Mouse (Mus musculus) CH12.LX (cell line): ENCODE results near the gene Csnk1g2. TPM values are rescaled to one million over a fixed set of nuclear protein-coding genes. Genes with fewer than 3 reads are reported as not detected.
A peak's percentile ranks its signal among the peaks of the same experiment; 100 is the strongest.

Experiments used
- DNase-seq: peaks from one replicate; pipeline ENCODE4 v3.0.0-alpha.2; 2013; ENCODE audit errors: extremely low read depth
- H3K27ac ChIP-seq: 2 replicates; pipeline ENCODE4 v1.5.1; 2012; ENCODE audit warnings: low read depth, mild to moderate bottlenecking, control low read depth, moderate library complexity; ENCODE audit not compliant: insufficient read depth
- H3K27me3 ChIP-seq: replicated peaks from 2 replicates; pipeline ENCODE3; 2012; ENCODE audit warnings: inconsistent platforms
- H3K36me3 ChIP-seq, 2 experiments: replicated peaks in 1 of 2; 2 replicates each; pipeline versions ENCODE3 to v1.6.1; 2012; ENCODE audit warnings: inconsistent platforms in 1 of 2, low read length in 1 of 2, mild to moderate bottlenecking in 1 of 2, mixed read lengths in 1 of 2, moderate library complexity in 1 of 2; ENCODE audit not compliant: control insufficient read depth in 1 of 2, insufficient read depth in 1 of 2
- H3K4me1 ChIP-seq, 2 experiments: 2 replicates each; pipeline ENCODE4 v1.6.1; 2012; ENCODE audit warnings: inconsistent platforms in 1 of 2, moderate library complexity in 1 of 2; ENCODE audit not compliant: insufficient read depth in 2 of 2, control insufficient read depth in 1 of 2
- H3K4me2 ChIP-seq: 2 replicates; pipeline ENCODE4 v1.6.1; 2012; ENCODE audit warnings: low read depth, mild to moderate bottlenecking, control low read depth; ENCODE audit not compliant: poor library complexity, insufficient read depth, severe bottlenecking
- H3K4me3 ChIP-seq, 3 experiments: fragments of 150-350 bp in 1 of 3; sonication (generic) in 1 of 3; replicated peaks in 1 of 3; 2 replicates each; pipeline versions ENCODE3 to v1.5.1; 2011 to 2012; ENCODE audit warnings: low read depth in 2 of 3, low read length in 2 of 3, mild to moderate bottlenecking in 2 of 3, moderate library complexity in 2 of 3, control low read depth in 1 of 3, improper control_type of control experiment in 1 of 3, inconsistent platforms in 1 of 3, mixed read lengths in 1 of 3; ENCODE audit not compliant: poor library complexity in 1 of 3
- H3K79me2 ChIP-seq: replicated peaks from 2 replicates; pipeline ENCODE4 v1.6.1; 2012; ENCODE audit warnings: mild to moderate bottlenecking, moderate library complexity; ENCODE audit not compliant: control insufficient read depth, poor library complexity, insufficient read depth, severe bottlenecking; ENCODE audit errors: extremely low read depth
- H3K9ac ChIP-seq: 2 replicates; pipeline ENCODE4 v1.6.1; 2012; ENCODE audit warnings: low read depth, mild to moderate bottlenecking, control low read depth, moderate library complexity; ENCODE audit not compliant: insufficient read depth
- H3K9me3 ChIP-seq: replicated peaks from 2 replicates; pipeline ENCODE3; 2012; ENCODE audit warnings: low read length, inconsistent platforms, mixed read lengths
- BHLHE40 ChIP-seq: IDR thresholded peaks from 2 replicates; pipeline ENCODE4 v1.6.1; 2011; ENCODE audit warnings: mild to moderate bottlenecking, low read depth, low read length, improper control_type of control experiment
- CHD1 ChIP-seq: IDR thresholded peaks from 2 replicates; pipeline ENCODE4 v1.6.1; 2012; ENCODE audit warnings: low read depth, low read length, improper control_type of control experiment, inconsistent platforms
- CHD2 ChIP-seq: IDR thresholded peaks from 2 replicates; pipeline ENCODE4 v1.6.1; 2011; ENCODE audit warnings: low read length, improper control_type of control experiment
- CTCF ChIP-seq, 2 experiments: IDR thresholded peaks in 1 of 2; conservative IDR thresholded peaks in 1 of 2; 2 replicates each; pipeline ENCODE4 v1.5.1; 2011 to 2012; ENCODE audit warnings: low read depth in 2 of 2, low read length in 2 of 2, improper control_type of control experiment in 1 of 2, inconsistent platforms in 1 of 2, mild to moderate bottlenecking in 1 of 2, moderate library complexity in 1 of 2
- E2F4 ChIP-seq: IDR thresholded peaks from 2 replicates; pipeline ENCODE4 v1.6.1; 2011; ENCODE audit warnings: low read depth, low read length, improper control_type of control experiment; ENCODE audit not compliant: insufficient replicate concordance
- ELF1 ChIP-seq: IDR thresholded peaks from 2 replicates; pipeline ENCODE4 v1.6.1; 2014; ENCODE audit warnings: low read depth, mild to moderate bottlenecking, inconsistent platforms, low read length, improper control_type of control experiment
- EP300 ChIP-seq: IDR thresholded peaks from 2 replicates; pipeline ENCODE4 v1.6.1; 2011; ENCODE audit warnings: low read length, improper control_type of control experiment
- ETS1 ChIP-seq: conservative IDR thresholded peaks from 2 replicates; pipeline ENCODE4 v1.6.1; 2012; ENCODE audit warnings: low read depth, mild to moderate bottlenecking, inconsistent platforms, low read length, improper control_type of control experiment, moderate library complexity
- GABPA ChIP-seq: IDR thresholded peaks from 2 replicates; pipeline ENCODE4 v1.6.1; 2012; ENCODE audit warnings: low read depth, low read length, improper control_type of control experiment, inconsistent platforms; ENCODE audit not compliant: insufficient replicate concordance
- HCFC1 ChIP-seq: IDR thresholded peaks from 2 replicates; pipeline ENCODE4 v1.6.1; 2012; ENCODE audit warnings: low read depth, mild to moderate bottlenecking, inconsistent platforms, low read length, improper control_type of control experiment
- IRF4 ChIP-seq: IDR thresholded peaks from 2 replicates; pipeline ENCODE4 v1.6.1; 2014; ENCODE audit warnings: low read depth, mild to moderate bottlenecking, inconsistent platforms, low read length, improper control_type of control experiment
- JUN ChIP-seq: IDR thresholded peaks from 2 replicates; pipeline ENCODE4 v1.6.1; 2011; ENCODE audit warnings: low read depth, mild to moderate bottlenecking, low read length, improper control_type of control experiment, moderate library complexity; ENCODE audit not compliant: insufficient read depth
- JUND ChIP-seq: conservative IDR thresholded peaks from 2 replicates; pipeline ENCODE4 v1.6.1; 2011; ENCODE audit warnings: low read depth, low read length, improper control_type of control experiment
- KAT2A ChIP-seq: IDR thresholded peaks from 2 replicates; pipeline ENCODE4 v1.6.1; 2012; ENCODE audit warnings: low read length, improper control_type of control experiment, inconsistent platforms; ENCODE audit not compliant: insufficient replicate concordance
- MAFK ChIP-seq: IDR thresholded peaks from 2 replicates; pipeline ENCODE4 v1.6.1; 2011; ENCODE audit warnings: low read length, improper control_type of control experiment; ENCODE audit not compliant: insufficient replicate concordance
- MAX ChIP-seq: IDR thresholded peaks from 2 replicates; pipeline ENCODE4 v1.6.1; 2011; ENCODE audit warnings: low read length, improper control_type of control experiment
- MAZ ChIP-seq: IDR thresholded peaks from 2 replicates; pipeline ENCODE4 v1.6.1; 2012; ENCODE audit warnings: low read depth, mild to moderate bottlenecking, inconsistent platforms, low read length, improper control_type of control experiment, moderate library complexity
- MEF2A ChIP-seq: IDR thresholded peaks from 2 replicates; pipeline ENCODE4 v1.6.1; 2014; ENCODE audit warnings: low read depth, mild to moderate bottlenecking, inconsistent platforms, low read length, improper control_type of control experiment, borderline replicate concordance
- MXI1 ChIP-seq: IDR thresholded peaks from 2 replicates; pipeline ENCODE4 v1.6.1; 2011; ENCODE audit warnings: mild to moderate bottlenecking, low read depth, low read length, improper control_type of control experiment
- MYC ChIP-seq: IDR thresholded peaks from 2 replicates; pipeline ENCODE4 v1.6.1; 2011; ENCODE audit warnings: low read depth, mild to moderate bottlenecking, improper control_type of control experiment, low read length
- NELFE ChIP-seq: IDR thresholded peaks from 2 replicates; pipeline ENCODE4 v1.6.1; 2011; ENCODE audit warnings: low read depth, low read length, improper control_type of control experiment
- NRF1 ChIP-seq: IDR thresholded peaks from 2 replicates; pipeline ENCODE4 v1.6.1; 2014; ENCODE audit warnings: low read depth, mild to moderate bottlenecking, inconsistent platforms, low read length, improper control_type of control experiment, moderate library complexity
- PAX5 ChIP-seq: IDR thresholded peaks from 2 replicates; pipeline ENCODE4 v1.6.1; 2012; ENCODE audit warnings: low read length, inconsistent platforms, mixed read lengths
- POLR2A ChIP-seq: IDR thresholded peaks from 2 replicates; pipeline ENCODE4 v1.6.1; 2011; ENCODE audit warnings: low read depth, mild to moderate bottlenecking, improper control_type of control experiment, low read length
- POLR2AphosphoS2 ChIP-seq: IDR thresholded peaks from 2 replicates; pipeline ENCODE4 v1.6.1; 2011; ENCODE audit warnings: low read depth, low read length, improper control_type of control experiment
- RAD21 ChIP-seq: IDR thresholded peaks from 2 replicates; pipeline ENCODE4 v1.6.1; 2011; ENCODE audit warnings: low read depth, mild to moderate bottlenecking, low read length, improper control_type of control experiment, moderate library complexity
- RCOR1 ChIP-seq: conservative IDR thresholded peaks from 2 replicates; pipeline ENCODE4 v1.6.1; 2012; ENCODE audit warnings: low read depth, mild to moderate bottlenecking, inconsistent platforms, low read length, improper control_type of control experiment
- SIN3A ChIP-seq: IDR thresholded peaks from 2 replicates; pipeline ENCODE4 v1.6.1; 2012; ENCODE audit warnings: low read length, improper control_type of control experiment, inconsistent platforms
- SMC3 ChIP-seq: IDR thresholded peaks from 2 replicates; pipeline ENCODE4 v1.6.1; 2011; ENCODE audit warnings: low read depth, low read length, improper control_type of control experiment
- TBP ChIP-seq: conservative IDR thresholded peaks from 2 replicates; pipeline ENCODE4 v1.6.1; 2011; ENCODE audit warnings: low read depth, low read length, improper control_type of control experiment
- TCF12 ChIP-seq: IDR thresholded peaks from 2 replicates; pipeline ENCODE4 v1.6.1; 2014; ENCODE audit warnings: low read depth, mild to moderate bottlenecking, inconsistent platforms, low read length, improper control_type of control experiment
- UBTF ChIP-seq: IDR thresholded peaks from 2 replicates; pipeline ENCODE4 v1.6.1; 2012; ENCODE audit warnings: low read depth, mild to moderate bottlenecking, inconsistent platforms, low read length, improper control_type of control experiment, moderate library complexity
- USF1 ChIP-seq: IDR thresholded peaks from 2 replicates; pipeline ENCODE4 v1.6.1; 2014; ENCODE audit warnings: low read depth, mild to moderate bottlenecking, inconsistent platforms, low read length, improper control_type of control experiment
- USF2 ChIP-seq: conservative IDR thresholded peaks from 2 replicates; pipeline ENCODE4 v1.6.1; 2011; ENCODE audit warnings: low read depth, low read length, improper control_type of control experiment
- ZC3H11A ChIP-seq: IDR thresholded peaks from 2 replicates; pipeline ENCODE4 v1.6.1; 2012; ENCODE audit warnings: low read depth, mild to moderate bottlenecking, inconsistent platforms, low read length, improper control_type of control experiment
- ZKSCAN1 ChIP-seq: IDR thresholded peaks from 2 replicates; pipeline ENCODE4 v1.6.1; 2012; ENCODE audit warnings: low read depth, inconsistent platforms, low read length, improper control_type of control experiment, borderline replicate concordance
- ZMIZ1 ChIP-seq: IDR thresholded peaks from 2 replicates; pipeline ENCODE4 v1.6.1; 2012; ENCODE audit warnings: low read depth, mild to moderate bottlenecking, inconsistent platforms, low read length, improper control_type of control experiment
- ZNF384 ChIP-seq: IDR thresholded peaks from 2 replicates; pipeline ENCODE4 v1.6.1; 2012; ENCODE audit warnings: low read depth, low read length, improper control_type of control experiment, inconsistent platforms
- dilution Hi-C: fragments of 300-500 bp; cut with MboI; formaldehyde crosslinking; loops from 2 replicates; pipeline ENCODE4 v1.14.3; 2020; ENCODE audit warnings: low sequenced_read_pairs; ENCODE audit not compliant: extremely low pct_unique_long_range_greater_than_20kb, extremely low pct_ligation_motif_present
- in situ Hi-C: fragments of 300-500 bp; cut with MboI; formaldehyde crosslinking; loops from 3 replicates; pipeline ENCODE4 v1.14.3; 2019; ENCODE audit warnings: low sequenced_read_pairs, low pct_ligation_motif_present, low pct_unique_long_range_greater_than_20kb, mixed read lengths
- polyA plus RNA-seq: library from polyadenylated mRNA; unstranded; fragments of >175 nt; gene quantifications from 2 replicates; pipeline ENCODE4 v1.2.1, GENCODE M21; 2012; ENCODE audit warnings: low read depth; ENCODE audit not compliant: insufficient read length
- total RNA-seq, 2 experiments: library from RNA; depleted of rRNA; stranded (reverse); fragments of 300-350 nt in 1 of 2; fragments of >200 nt in 1 of 2; gene quantifications; 2 replicates each; pipeline ENCODE4 v1.2.3; 2012 to 2014

The Csnk1g2 gene
- total and polyA plus RNA-seq, 3 experiments = 44.1 to 59.0 (median 50.1) TPM

DNA sequence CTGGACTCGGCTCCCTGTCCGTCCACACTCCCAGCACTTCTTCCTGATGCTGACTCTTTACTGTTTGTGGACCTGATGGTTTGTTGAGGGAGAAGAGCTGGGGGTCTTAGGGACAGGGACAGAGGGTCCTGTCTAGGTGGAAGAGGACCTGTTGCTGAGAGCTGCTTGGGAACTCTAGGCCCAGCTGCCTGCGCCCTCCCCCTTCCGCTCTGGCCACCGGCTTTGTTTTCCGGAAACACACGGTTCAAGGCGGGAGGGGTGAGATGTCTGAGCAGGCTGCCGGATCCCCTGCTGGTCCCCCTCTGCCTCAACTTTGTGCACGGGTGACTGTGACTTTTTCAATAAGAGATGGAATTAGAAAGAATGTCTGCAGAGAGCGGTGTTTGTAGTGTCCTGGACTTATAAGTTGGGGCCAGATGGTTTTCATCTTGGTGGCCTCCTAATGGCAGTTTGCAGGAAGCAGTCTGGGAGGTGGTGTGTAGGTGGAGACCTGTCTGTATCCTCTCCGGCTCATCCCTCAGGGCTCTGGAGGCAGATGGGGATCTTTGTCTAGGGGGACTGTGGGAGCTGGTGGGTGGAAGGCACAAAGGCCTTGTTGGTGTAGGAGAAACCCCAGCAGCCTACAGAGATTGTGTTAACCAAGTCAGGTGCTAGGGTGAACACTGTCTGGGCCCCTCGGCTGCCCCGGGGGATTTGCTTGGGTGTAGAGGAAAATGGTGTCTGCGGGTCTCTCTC is 986 bp downstream of the Csnk1g2 start:
- H3K36me3 ChIP-seq = peaks cover 3 to 41% of the 10 kb centered on the region in 2 experiments
- peak overlapping the region; percentile 87 to 99 (median 99) for H3K4me3 ChIP-seq
- dilution Hi-C loops = no loop called here
- H3K9ac ChIP-seq = peak overlapping the region; percentile 99
- H3K27me3 ChIP-seq = no peaks in the 10 kb centered on the region
- peak overlapping the region; percentile 66 for H3K4me2 ChIP-seq
- DNase-seq = peak; percentile 69
- in situ Hi-C loops = no loop called here
- no peaks in the 10 kb centered on the region for H3K9me3 ChIP-seq
- H3K79me2 ChIP-seq = peaks cover 33% of the 10 kb centered on the region
- TF ChIP-seq RAD21 (no peak), ETS1 (no peak), MXI1 (peak; percentile 83), ZNF384 (no peak), POLR2A (0 out of 2 replicates have a peak, but pooled peaks have one; percentile 41), E2F4 (no peak), KAT2A (no peak), JUN (no peak), CHD1 (no peak), PAX5 (no peak), ZKSCAN1 (no peak), ELF1 (peak; percentile 83), BHLHE40 (no peak; the same call in 1 of the 2 replicates), HCFC1 (peak; percentile 52), MEF2A (no peak), POLR2AphosphoS2 (peak; percentile 38; the same call in 1 of the 2 replicates), CTCF (conservative IDR thresholded peaks at IDR 0.05 in 1 of 2, IDR thresholded peaks at IDR 0.05 in 1 of 2; ENCODE audit: low read depth in 2 of 2, low read length in 2 of 2) (0 out of 4 replicates have a peak, but pooled peaks of 1 of the 2 experiments have one; percentile 13), CHD2 (no peak; the same call in 1 of the 2 replicates), USF2 (no peak), RCOR1 (no peak), ZMIZ1 (0 out of 2 replicates have a peak, but pooled peaks have one; percentile 0), GABPA (no peak), MAX (no peak; the same call in 1 of the 2 replicates), MAFK (no peak), SMC3 (no peak), ZC3H11A (no peak), UBTF (no peak), NELFE (no peak), MYC (peak; percentile 28; the same call in 1 of the 2 replicates), NRF1 (peak; percentile 36; the same call in 1 of the 2 replicates), TCF12 (0 out of 2 replicates have a peak, but pooled peaks have one; percentile 24), EP300 (no peak), TBP (no peak), JUND (no peak), SIN3A (peak; percentile 94), MAZ (peak; percentile 91; the same call in 1 of the 2 replicates), USF1 (no peak), IRF4 (peak; percentile 29)
- TF ChIP-seq, all 38 proteins: peak for 13
- peaks cover 27 to 53% of the 10 kb centered on the region in 2 experiments for H3K4me1 ChIP-seq
- H3K27ac ChIP-seq = peak overlapping the region; percentile 78
